Mouse (Mus musculus) testis, adult 2 months (tissue): Measurements from ENCODE around the gene Tsga10ip. TPM values are rescaled to one million over a fixed set of nuclear protein-coding genes. Genes with fewer than 3 reads are reported as not detected.
"Not testable (repeated sequence)": the region's sequence is repeated elsewhere in the genome, so short reads cannot be mapped to it uniquely, and the experiment has no call there.

Experiments used
- H3K27ac ChIP-seq: fragments of 200-500 bp; 2 replicates; pipeline ENCODE4 v1.5.1; 2012; ENCODE audit warnings: low read depth, low read length; ENCODE audit not compliant: control insufficient read depth, insufficient read depth
- H3K27me3 ChIP-seq: fragments of 200-500 bp; 2 replicates; pipeline ENCODE4 v1.6.1; 2012; ENCODE audit warnings: mild to moderate bottlenecking, low read length, moderate library complexity; ENCODE audit not compliant: control insufficient read depth, insufficient read depth
- H3K36me3 ChIP-seq: fragments of 200-500 bp; 2 replicates; pipeline ENCODE4 v1.6.1; 2012; ENCODE audit warnings: mild to moderate bottlenecking, low read length; ENCODE audit not compliant: control insufficient read depth, insufficient read depth
- H3K4me1 ChIP-seq: fragments of 200-500 bp; 2 replicates; pipeline ENCODE4 v1.6.1; 2012; ENCODE audit warnings: low read length; ENCODE audit not compliant: control insufficient read depth, insufficient read depth
- H3K4me3 ChIP-seq: fragments of 200-500 bp; 2 replicates; pipeline ENCODE4 v1.5.1; 2012; ENCODE audit warnings: low read depth, mild to moderate bottlenecking, low read length, moderate library complexity, mixed read lengths; ENCODE audit not compliant: control insufficient read depth
- CTCF ChIP-seq: fragments of 200-500 bp; IDR thresholded peaks from 2 replicates; pipeline ENCODE4 v1.5.1; 2012; ENCODE audit warnings: low read depth, mild to moderate bottlenecking, inconsistent platforms, low read length, moderate library complexity; ENCODE audit not compliant: control insufficient read depth, insufficient read depth, insufficient replicate concordance
- POLR2A ChIP-seq: fragments of 200-500 bp; IDR thresholded peaks from 2 replicates; pipeline ENCODE4 v1.6.1; 2012; ENCODE audit warnings: low read depth, mild to moderate bottlenecking, inconsistent platforms, low read length, moderate library complexity; ENCODE audit not compliant: control insufficient read depth
- polyA plus RNA-seq: library from polyadenylated mRNA; depleted of rRNA; stranded (reverse); fragments of >200 nt; gene quantifications from 2 replicates; pipeline ENCODE4 v1.2.3, GENCODE M21; 2012; rRNA removed

The Tsga10ip gene
- polyA plus RNA-seq, 1 experiment = 353 TPM

DNA sequence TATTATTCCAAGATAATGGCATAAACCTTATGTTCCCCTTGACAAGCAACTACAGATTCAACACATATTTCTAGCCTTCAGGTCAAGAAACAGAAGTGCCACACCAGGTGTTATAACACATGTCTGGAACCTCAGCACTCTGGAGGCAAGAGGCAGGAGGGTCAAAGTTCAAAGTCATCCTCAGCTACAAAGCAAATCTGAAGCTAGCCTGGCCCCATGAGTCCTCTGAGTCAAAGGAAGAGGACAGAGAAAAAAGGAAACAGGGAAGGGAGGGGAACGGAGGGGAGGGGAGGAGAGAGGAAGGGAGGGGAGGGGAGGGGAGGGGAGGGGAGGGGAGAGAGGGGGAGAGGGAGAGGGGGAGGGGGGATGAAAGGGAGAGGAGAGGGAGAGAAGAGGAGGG, 46.2 kb downstream of the Tsga10ip start:
- Histone ChIP-seq H3K27ac (no peak overlapping the region), H3K36me3 (no peaks in the 10 kb centered on the region), H3K27me3 (no peaks in the 10 kb centered on the region), H3K4me1 (no peaks in the 10 kb centered on the region), H3K4me3 (no peak overlapping the region)
- TF ChIP-seq CTCF (no peak), POLR2A (no peak)

DNA sequence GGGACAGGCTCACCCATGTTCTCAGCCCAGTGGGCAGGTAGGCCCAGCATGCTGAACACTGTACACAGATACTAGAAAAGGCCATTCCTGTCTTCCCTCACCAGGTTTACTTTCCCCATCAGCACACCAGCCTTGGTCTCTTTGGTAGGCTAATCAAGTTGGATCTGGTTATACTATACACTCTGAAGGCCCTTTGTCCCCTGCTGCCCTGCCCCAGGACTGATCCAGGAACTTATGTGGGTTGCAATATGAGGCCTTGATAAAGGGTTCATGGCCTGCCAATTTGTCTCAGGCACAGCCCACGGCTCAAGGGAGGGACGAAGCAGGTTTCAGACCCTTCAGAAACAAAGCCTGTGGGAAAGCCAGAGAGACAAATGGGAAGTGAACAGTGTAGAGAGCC, 48.7 kb downstream of the Tsga10ip start:
- Histone ChIP-seq H3K4me1 (peaks cover 3% of the 10 kb centered on the region), H3K4me3 (no peak overlapping the region), H3K36me3 (no peaks in the 10 kb centered on the region), H3K27me3 (no peaks in the 10 kb centered on the region), H3K27ac (no peak overlapping the region)
- no peak for TF ChIP-seq CTCF
- TF ChIP-seq POLR2A = no peak

- H3K4me3 ChIP-seq = peak within 1 kb of the TSS; percentile 1; the same call in 1 of the 2 replicates
- H3K27ac ChIP-seq, H3K36me3 ChIP-seq, H3K27me3 ChIP-seq, H3K4me1 ChIP-seq: not testable (repeated sequence)
Observed at GRCm38 (mm10) chr19:5349502-5349873, 52.8 kb downstream of the Tsga10ip start, which contains the start of gene Cst6. Gene Cst6 (minus strand): TSS chr19:5349574.

DNA sequence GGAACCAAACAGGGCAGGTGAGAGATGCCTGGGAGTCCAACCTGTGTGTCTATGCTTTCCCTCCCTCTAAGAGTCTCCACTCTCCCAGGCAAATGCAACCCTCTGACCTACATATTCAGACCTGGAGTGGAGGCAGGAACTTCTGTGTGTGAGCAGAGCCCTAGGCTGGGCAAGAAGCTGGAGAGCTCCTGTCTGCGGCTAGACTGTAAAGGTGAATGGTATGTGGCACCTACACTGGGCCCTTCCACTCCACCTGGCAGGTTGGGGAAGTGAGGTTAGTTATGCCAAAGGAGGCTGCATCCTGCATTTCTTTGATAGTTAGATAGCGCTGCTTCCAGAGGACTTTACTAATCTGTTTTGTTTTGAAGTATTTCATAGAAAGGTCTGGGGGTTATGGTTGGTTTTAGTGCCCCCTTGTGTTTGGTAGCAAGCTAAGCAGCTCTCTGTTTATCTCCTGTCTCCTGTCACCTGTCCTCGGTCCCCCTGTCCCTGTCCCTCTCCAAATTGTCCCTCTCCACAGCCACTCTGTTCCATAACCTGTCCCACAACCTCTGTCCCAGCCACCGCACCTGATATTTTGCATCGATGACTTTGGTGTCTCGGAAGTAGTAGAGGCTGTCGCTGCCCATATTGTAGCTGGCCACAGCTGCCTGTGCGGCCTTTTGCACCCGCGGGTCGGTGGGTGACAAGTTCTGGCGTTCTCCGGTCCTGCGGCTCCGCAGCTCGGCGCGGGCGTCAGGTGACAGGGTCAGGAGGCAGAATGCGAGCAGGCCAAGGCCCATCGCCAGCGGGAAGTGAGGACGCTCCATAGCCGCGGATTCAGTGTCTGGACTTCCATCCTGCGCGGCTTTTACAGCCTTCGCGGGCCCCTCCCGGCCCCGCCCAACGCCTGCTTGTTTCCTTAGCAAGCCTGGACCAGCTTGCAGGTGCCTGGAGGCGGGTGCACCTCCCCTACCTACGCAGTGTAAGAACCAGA, 53.5 kb downstream of the Tsga10ip start:
- Histone ChIP-seq H3K27me3 (no peaks in the 10 kb centered on the region), H3K36me3 (no peaks in the 10 kb centered on the region), H3K27ac (no peak overlapping the region), H3K4me3 (peak overlapping the region; percentile 1; the same call in 1 of the 2 replicates), H3K4me1 (peaks cover 3% of the 10 kb centered on the region)
- TF ChIP-seq POLR2A = no peak
- peak; percentile 3; the same call in 1 of the 2 replicates for TF ChIP-seq CTCF

DNA sequence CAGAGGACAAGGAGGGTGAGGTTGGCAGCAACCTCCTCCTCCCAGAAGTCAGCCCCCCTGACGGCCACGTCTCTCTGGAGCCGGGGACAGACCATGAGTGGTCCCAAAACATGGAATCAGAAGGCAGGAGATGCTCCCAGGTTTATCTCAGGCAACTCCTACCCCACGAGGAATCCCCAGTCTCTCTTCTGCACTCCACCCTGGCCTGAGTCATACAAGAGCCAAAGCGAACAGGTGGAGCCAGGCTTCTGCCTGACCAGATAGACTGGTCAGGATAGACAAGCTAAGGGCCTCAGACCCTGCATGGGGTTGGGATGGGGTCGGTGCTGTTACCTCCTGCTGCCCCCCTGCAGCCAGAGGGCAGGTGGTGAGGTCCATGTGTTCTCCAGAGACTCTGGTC, 54.3 kb downstream of the Tsga10ip start:
- Histone ChIP-seq H3K36me3 (no peaks in the 10 kb centered on the region), H3K27ac (no peak overlapping the region), H3K4me1 (peaks cover 3% of the 10 kb centered on the region), H3K4me3 (no peak overlapping the region), H3K27me3 (no peaks in the 10 kb centered on the region)
- TF ChIP-seq CTCF (no peak), POLR2A (no peak)

GRCm38 (mm10) chr19:5345297-5346131, 56.8 kb downstream of the Tsga10ip start:
- Histone ChIP-seq H3K36me3 (no peaks in the 10 kb centered on the region), H3K27ac (no peak overlapping the region), H3K27me3 (no peaks in the 10 kb centered on the region), H3K4me3 (no peak overlapping the region), H3K4me1 (peaks cover 8% of the 10 kb centered on the region)
- no peak for TF ChIP-seq CTCF
- TF ChIP-seq POLR2A = no peak

GRCm38 (mm10) chr19:5341360-5341759, 61.0 kb downstream of the Tsga10ip start:
- Histone ChIP-seq H3K4me1 (peaks cover 6% of the 10 kb centered on the region), H3K27me3 (no peaks in the 10 kb centered on the region), H3K36me3 (no peaks in the 10 kb centered on the region), H3K4me3 (peak overlapping the region; percentile 55), H3K27ac (no peak overlapping the region)
- TF ChIP-seq POLR2A (no peak), CTCF (no peak)

Other genes starting within 250 kb of the Tsga10ip start
- gene Pacs1, start 129.4 kb downstream of the Tsga10ip start, polyA plus RNA-seq = 163 and 169 TPM in 2 replicates
- 92.2 and 93.4 TPM in 2 replicates for gene Sf3b2, start 107.1 kb downstream of the Tsga10ip start, polyA plus RNA-seq
- gene Gal3st3, start 104.2 kb downstream of the Tsga10ip start, polyA plus RNA-seq = 2.2 and 2.4 TPM in 2 replicates
- gene Catsper1, start 66.8 kb downstream of the Tsga10ip start, polyA plus RNA-seq = 219 and 262 TPM in 2 replicates
- gene Cst6, start 53.0 kb downstream of the Tsga10ip start, polyA plus RNA-seq = 0.85 and 1.5 TPM in 2 replicates
- 24.5 and 26.9 TPM in 2 replicates for gene Eif1ad, start 35.8 kb downstream of the Tsga10ip start, polyA plus RNA-seq
- gene Banf1, start 35.4 kb downstream of the Tsga10ip start, polyA plus RNA-seq = 105 and 120 TPM in 2 replicates
- gene Sart1, start 13.8 kb downstream of the Tsga10ip start, polyA plus RNA-seq = 27.4 and 32.8 TPM in 2 replicates
- gene Drap1, start 22.5 kb upstream of the Tsga10ip start, polyA plus RNA-seq = 290 and 345 TPM in 2 replicates
- gene AI837181, start 22.6 kb upstream of the Tsga10ip start, polyA plus RNA-seq = 82.3 and 88.1 TPM in 2 replicates
- 3.2 TPM in 2 replicates for gene Fosl1, start 45.0 kb upstream of the Tsga10ip start, polyA plus RNA-seq
- gene Ccdc85b, start 55.4 kb upstream of the Tsga10ip start, polyA plus RNA-seq = 0.65 and 0.89 TPM in 2 replicates
- 70.0 and 71.3 TPM in 2 replicates for gene Fibp, start 58.1 kb upstream of the Tsga10ip start, polyA plus RNA-seq
- 0.14 TPM in 1 of 2 replicates, not detected in the other for gene Ctsw, start 66.0 kb upstream of the Tsga10ip start, polyA plus RNA-seq
- 17.3 and 17.6 TPM in 2 replicates for gene Efemp2, start 71.4 kb upstream of the Tsga10ip start, polyA plus RNA-seq
- gene Mus81, start 85.9 kb upstream of the Tsga10ip start, polyA plus RNA-seq = 55.3 and 69.7 TPM in 2 replicates
- 225 and 243 TPM in 2 replicates for gene Cfl1, start 87.9 kb upstream of the Tsga10ip start, polyA plus RNA-seq
- 289 and 311 TPM in 2 replicates for gene 1700020D05Rik, start 101.3 kb upstream of the Tsga10ip start, polyA plus RNA-seq
- 11.0 and 12.7 TPM in 2 replicates for gene Snx32, start 108.0 kb upstream of the Tsga10ip start, polyA plus RNA-seq
- gene Ovol1, start 158.1 kb upstream of the Tsga10ip start, polyA plus RNA-seq = 8.5 and 10.1 TPM in 2 replicates
- 15.4 and 16.7 TPM in 2 replicates for gene Ap5b1, start 165.5 kb upstream of the Tsga10ip start, polyA plus RNA-seq
- gene Rnaseh2c, start 199.3 kb upstream of the Tsga10ip start, polyA plus RNA-seq = 27.3 and 36.7 TPM in 2 replicates
- 108 and 120 TPM in 2 replicates for gene Kat5, start 207.7 kb upstream of the Tsga10ip start, polyA plus RNA-seq
- gene Rela, start 235.0 kb upstream of the Tsga10ip start, polyA plus RNA-seq = 42.5 and 44.5 TPM in 2 replicates